ENCODE assay signal across 15 mouse cellular contexts in the genomic region with DNA sequence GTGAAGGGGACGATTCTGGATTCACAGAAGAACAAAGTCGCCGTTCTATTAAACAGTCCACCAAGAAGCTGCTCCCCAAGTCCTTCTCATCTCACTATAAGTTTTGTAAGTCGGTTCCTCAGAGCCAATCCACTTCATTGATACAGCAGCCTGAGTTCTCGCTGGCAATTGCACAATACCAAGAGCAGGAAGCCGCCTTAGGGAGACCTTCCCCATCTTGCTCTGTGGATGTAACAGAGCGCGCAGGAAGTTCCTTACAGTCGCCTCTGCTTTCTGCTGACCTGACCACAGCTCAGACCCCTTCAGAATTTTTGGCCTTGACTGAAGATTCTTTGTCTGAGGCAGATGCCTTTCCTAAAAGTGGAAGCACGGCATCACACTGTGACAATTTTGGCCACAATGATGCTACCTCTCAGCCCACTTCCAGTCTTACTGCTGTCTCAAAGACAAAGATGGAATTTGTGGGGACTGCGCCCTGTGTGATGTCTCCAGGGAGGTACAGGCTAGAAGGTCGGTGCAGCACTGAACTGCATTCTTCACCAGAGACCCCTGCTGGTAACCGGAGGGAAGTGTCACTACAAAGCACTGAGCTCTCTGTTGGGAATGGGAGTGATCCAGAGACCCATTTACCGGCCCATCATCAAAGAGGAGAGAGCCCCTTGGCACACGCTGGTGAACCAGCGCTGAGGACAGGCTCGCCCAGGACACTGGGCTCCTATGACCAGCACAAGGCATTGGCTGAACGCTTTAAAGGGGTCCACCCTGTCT.
A peak's percentile ranks its signal among the peaks of the same experiment; 100 is the strongest.
DNase-seq lines count a peak whose midpoint lies in the region; TF ChIP-seq lines count a peak whose summit lies in the region.
"Had no signal": no experiment of that assay in that cellular context is flagged by ENCODE, and none has a peak within 500 bp of the region (broad histone marks: within the 10 kb centered on the region; RNA-seq: fewer than 3 reads in every experiment).

No protein-coding gene starts in this region.

- 0 out of 2 replicates have a peak, but pooled peaks cover 5% of the 10 kb centered on the region for H3K9me3 ChIP-seq in embryonic facial prominence, embryonic 10.5 days
- 0 out of 2 replicates have a peak, but pooled peaks cover 5% of the 10 kb centered on the region for H3K9me3 ChIP-seq in hindbrain, embryonic 10.5 days
- H3K9me3 ChIP-seq: hindbrain, embryonic 15.5 days; midbrain, embryonic 15.5 days had no signal

- 91% methylated on average over 18 of the region's 18 CpGs for WGBS in kidney, adult 2 months
- 87% methylated on average over 18 of the region's 18 CpGs for WGBS in embryonic facial prominence, embryonic 10.5 days
- WGBS in hindbrain, embryonic 10.5 days = 84% methylated on average over 18 of the region's 18 CpGs

- H3K27ac ChIP-seq in kidney, adult 2 months (ENCODE audit: insufficient read depth, low read depth, low read length) = no peak overlapping the region
- no peak overlapping the region for H3K27ac ChIP-seq in embryonic facial prominence, embryonic 10.5 days (replicated peaks)
- no peak overlapping the region for H3K27ac ChIP-seq in hindbrain, embryonic 10.5 days
- H3K27ac ChIP-seq: forebrain, embryonic 10.5 days; hindbrain, embryonic 15.5 days; midbrain, embryonic 15.5 days; neural tube, embryonic 12.5 days had no signal

- H3K36me3 ChIP-seq in kidney, adult 2 months (ENCODE audit: control insufficient read depth, insufficient read depth, low read length) = no peaks in the 10 kb centered on the region
- peaks cover 7% of the 10 kb centered on the region for H3K36me3 ChIP-seq in embryonic facial prominence, embryonic 10.5 days (replicated peaks)
- H3K36me3 ChIP-seq in hindbrain, embryonic 10.5 days = peaks cover 9% of the 10 kb centered on the region; the same call in 1 of the 2 replicates
- H3K36me3 ChIP-seq: midbrain, embryonic 15.5 days had no signal

- no peak overlapping the region for H3K4me3 ChIP-seq in kidney, adult 2 months (ENCODE audit: insufficient read depth, low read depth, low read length)
- H3K4me3 ChIP-seq in embryonic facial prominence, embryonic 10.5 days = no peak overlapping the region
- H3K4me3 ChIP-seq in hindbrain, embryonic 10.5 days = no peak overlapping the region
- H3K4me3 ChIP-seq: forebrain, embryonic 10.5 days; hindbrain, embryonic 15.5 days; midbrain, embryonic 15.5 days; neural tube, embryonic 12.5 days had no signal

- no peaks in the 10 kb centered on the region for H3K27me3 ChIP-seq in kidney, adult 2 months (replicated peaks; ENCODE audit: control insufficient read depth, insufficient read depth, low read length)
- no peaks in the 10 kb centered on the region for H3K27me3 ChIP-seq in embryonic facial prominence, embryonic 10.5 days (replicated peaks; ENCODE audit: low read depth, poor library complexity, severe bottlenecking)
- H3K27me3 ChIP-seq in hindbrain, embryonic 10.5 days (ENCODE audit: insufficient read depth, poor library complexity, severe bottlenecking) = no peaks in the 10 kb centered on the region
- H3K27me3 ChIP-seq: hindbrain, embryonic 15.5 days; midbrain, embryonic 15.5 days; neural tube, embryonic 12.5 days had no signal

- TF ChIP-seq POLR2A in kidney, adult 2 months (IDR thresholded peaks at IDR 0.05; ENCODE audit: low read depth, low read length) = no peak

- 0 out of 2 replicates have a peak, but pooled peaks have one; percentile 23 for TF ChIP-seq CTCF in kidney, adult 2 months (conservative IDR thresholded peaks at IDR 0.05; ENCODE audit: insufficient read depth, insufficient read length, low read depth, low read length)

- DNase-seq in kidney, adult 2 months = no peak
- DNase-seq in kidney, postnatal 25 days = no peak
- DNase-seq in thymus, postnatal 14 days = peak; percentile 19
- DNase-seq in thymus, postnatal 0 days (ENCODE audit: low spot score) = no peak
- peak; percentile 16 for DNase-seq in embryonic facial prominence, embryonic 10.5 days (ENCODE audit: low spot score)
- DNase-seq in urinary bladder, postnatal 10 days (ENCODE audit: low spot score) = no peak
- DNase-seq in hindbrain, embryonic 10.5 days (ENCODE audit: low spot score) = no peak
- DNase-seq: cerebellum, adult 9-10 months; kidney, postnatal 36 days; lung, postnatal 14 days; retina, postnatal 1 day had no signal

- no peaks in the 10 kb centered on the region for H3K4me1 ChIP-seq in kidney, adult 2 months (ENCODE audit: control insufficient read depth, insufficient read depth, low read length)
- H3K4me1 ChIP-seq in embryonic facial prominence, embryonic 10.5 days = no peaks in the 10 kb centered on the region
- H3K4me1 ChIP-seq in hindbrain, embryonic 10.5 days (replicated peaks) = no peaks in the 10 kb centered on the region
- H3K4me1 ChIP-seq: forebrain, embryonic 10.5 days; hindbrain, embryonic 15.5 days; midbrain, embryonic 15.5 days; neural tube, embryonic 12.5 days had no signal

Comparison
In these comparisons a context has a peak if more than half of its experiments do, and no peak if none do; other contexts are left out.
1. DNase-seq: peak in thymus, postnatal 14 days (single experiment) and embryonic facial prominence, embryonic 10.5 days (single experiment); none in kidney, adult 2 months (single experiment), kidney, postnatal 25 days (0 of 2), thymus, postnatal 0 days (single experiment), urinary bladder, postnatal 10 days (single experiment) and hindbrain, embryonic 10.5 days (single experiment).